Mouse (Mus musculus) hindbrain, embryonic 14.5 days (tissue): ENCODE data around the gene Stxbp2. TPM values are rescaled to one million over a fixed set of nuclear protein-coding genes. Genes with fewer than 3 reads are reported as not detected.
A peak's percentile ranks its signal among the peaks of the same experiment; 100 is the strongest.

Experiments
- ATAC-seq: fragments of 200-750 bp; cut with Nextera tagmentation; 2 replicates; pipeline ENCODE4 v1.8.0; 2017; ENCODE audit warnings: moderate number of reproducible peaks, mild to moderate bottlenecking, moderate TSS enrichment, moderate library complexity; ENCODE audit not compliant: low FRiP score
- DNase-seq: peaks from one replicate; pipeline ENCODE4 v3.0.0-alpha.2; 2015; ENCODE audit warnings: low spot score
- H3K27ac ChIP-seq: fragments of 300-500 bp; sonication (generic); 2 replicates; pipeline ENCODE4 v1.5.1; 2014; ENCODE audit warnings: mild to moderate bottlenecking, moderate library complexity
- H3K27me3 ChIP-seq: fragments of 300-500 bp; sonication (generic); 2 replicates; pipeline ENCODE4 v1.6.1; 2014; ENCODE audit warnings: mild to moderate bottlenecking, low read length, mixed read lengths; ENCODE audit not compliant: control insufficient read depth, insufficient read depth
- H3K36me3 ChIP-seq: fragments of 300-500 bp; sonication (generic); replicated peaks from 2 replicates; pipeline ENCODE4 v1.6.1; 2014; ENCODE audit not compliant: control insufficient read depth, insufficient read depth
- H3K4me1 ChIP-seq: fragments of 300-500 bp; sonication (generic); replicated peaks from 2 replicates; pipeline ENCODE4 v1.6.1; 2014; ENCODE audit warnings: antibody characterized with exemption, low read length, mixed read lengths; ENCODE audit not compliant: control insufficient read depth, insufficient read depth
- H3K4me2 ChIP-seq: fragments of 300-500 bp; sonication (generic); replicated peaks from 2 replicates; pipeline ENCODE4 v1.6.1; 2014; ENCODE audit warnings: mild to moderate bottlenecking, moderate library complexity
- H3K4me3 ChIP-seq: fragments of 300-500 bp; sonication (generic); replicated peaks from 2 replicates; pipeline ENCODE4 v1.5.1; 2014; ENCODE audit warnings: mild to moderate bottlenecking, low read length
- H3K9ac ChIP-seq: fragments of 300-500 bp; sonication (generic); 2 replicates; pipeline ENCODE4 v1.6.1; 2014
- H3K9me3 ChIP-seq: fragments of 300-500 bp; sonication (generic); 2 replicates; pipeline ENCODE4 v1.6.1; 2016; ENCODE audit warnings: low read length; ENCODE audit not compliant: control insufficient read depth
- WGBS: fragments of 180-500 bp; shearing (Covaris S2); extraction: QIAGEN DNeasy Blood & Tissue Kit; methylation state at CpG from one replicate; pipeline ENCODE4 v1.1.7; 2014; 5-methylcytosine and 5-hydroxymethylcytosine counted together
- polyA plus RNA-seq: library from polyadenylated mRNA; unstranded; fragments of >200 nt; fragmentation: Nextera tagmentation; extraction: Ambion mirVana; gene quantifications from 2 replicates; pipeline ENCODE4 v1.2.1, GENCODE M21; 2014

The Stxbp2 gene
- polyA plus RNA-seq, 1 experiment from 2014 or later, result 32.3 TPM

DNA sequence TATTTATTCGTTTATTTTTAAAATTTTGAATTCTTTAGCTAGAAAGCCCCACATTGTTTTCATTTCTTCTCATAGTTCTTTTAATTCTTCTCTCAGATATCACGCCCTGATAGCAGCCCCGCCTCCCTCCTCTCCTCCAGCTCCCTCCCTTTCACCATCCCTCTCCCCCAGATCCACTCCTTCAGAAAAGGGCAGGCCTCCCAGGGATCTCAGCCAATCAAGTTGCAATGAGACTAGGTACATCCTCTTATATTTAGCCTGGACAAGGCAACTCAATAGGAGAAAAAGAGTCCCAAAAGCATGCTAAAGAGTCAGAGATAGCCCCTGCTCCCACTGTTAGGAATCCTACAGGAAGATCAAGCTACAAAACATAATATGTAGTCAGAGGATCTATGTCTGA is 43.9 kb downstream of the Stxbp2 start:
- Histone ChIP-seq H3K27me3 (no peaks in the 10 kb centered on the region), H3K9me3 (no peaks in the 10 kb centered on the region), H3K4me1 (peaks cover 11% of the 10 kb centered on the region), H3K27ac (no peak overlapping the region), H3K36me3 (peaks cover 10% of the 10 kb centered on the region), H3K4me2 (no peak overlapping the region), H3K4me3 (no peak overlapping the region), H3K9ac (no peak overlapping the region)
- no peak for ATAC-seq
- no peak for DNase-seq
- WGBS, result 51% methylated on average over 3 of the region's 3 CpGs

DNA sequence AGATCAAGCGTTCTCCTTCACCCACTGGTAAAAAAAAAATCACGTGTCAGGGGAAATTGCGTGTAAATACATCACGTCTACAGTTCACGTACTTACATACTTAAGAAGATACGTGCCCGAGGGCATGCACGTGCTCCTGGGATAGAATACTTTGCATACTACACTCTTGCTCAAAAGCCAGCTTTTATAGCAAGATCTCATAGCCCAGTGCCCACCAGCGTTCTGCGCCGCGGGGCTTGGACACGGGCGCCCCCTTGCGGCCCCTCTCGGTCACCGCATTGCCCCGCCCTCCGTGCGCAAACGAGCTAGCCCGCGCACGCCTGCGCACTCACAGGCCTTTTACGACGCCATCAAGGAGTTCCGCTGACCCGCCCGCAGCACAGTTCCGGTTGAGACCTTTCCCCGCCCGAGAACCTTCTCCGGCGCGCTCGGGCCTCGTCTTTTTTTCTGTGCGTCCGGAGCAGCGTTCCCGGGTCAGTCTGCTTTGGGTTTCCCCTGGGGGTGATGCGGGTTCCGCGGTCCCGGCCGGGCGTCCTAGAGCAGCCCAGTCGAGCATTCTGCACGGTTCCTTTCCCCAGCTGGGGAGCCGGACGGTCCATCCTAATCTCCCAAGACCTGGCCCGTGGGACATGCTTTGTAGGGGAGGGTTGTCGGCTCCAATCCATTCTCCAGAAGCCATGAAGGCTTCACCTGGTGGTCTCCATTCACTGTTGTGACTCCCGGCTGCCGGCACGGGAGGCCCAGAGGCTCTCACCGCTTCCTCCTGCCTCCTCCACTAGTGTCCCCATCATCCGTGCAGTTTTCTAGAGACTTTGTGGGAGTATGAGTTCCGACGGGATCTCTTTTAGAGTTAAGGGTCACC is 45.6 kb downstream of the Stxbp2 start, which contains the start of gene Trappc5:
Gene Trappc5, plus strand, starts transcription at position 169 of the 862 bp plus-strand sequence.
- peak within 1 kb of the TSS; percentile 97 for H3K9ac ChIP-seq
- H3K4me1 ChIP-seq, result peaks cover 11% of the 10 kb centered on the region
- ATAC-seq (peak; percentile 85), DNase-seq (peak; percentile 98)
- no peaks in the 10 kb centered on the region for H3K27me3 ChIP-seq
- H3K4me3 ChIP-seq, result peak within 1 kb of the TSS; percentile 95
- peak within 1 kb of the TSS; percentile 74 for H3K27ac ChIP-seq
- peak within 1 kb of the TSS; percentile 95 for H3K4me2 ChIP-seq
- H3K36me3 ChIP-seq, result peaks cover 26% of the 10 kb centered on the region
- no peaks in the 10 kb centered on the region for H3K9me3 ChIP-seq
- 1% methylated on average over 61 of the region's 61 CpGs for WGBS

DNA sequence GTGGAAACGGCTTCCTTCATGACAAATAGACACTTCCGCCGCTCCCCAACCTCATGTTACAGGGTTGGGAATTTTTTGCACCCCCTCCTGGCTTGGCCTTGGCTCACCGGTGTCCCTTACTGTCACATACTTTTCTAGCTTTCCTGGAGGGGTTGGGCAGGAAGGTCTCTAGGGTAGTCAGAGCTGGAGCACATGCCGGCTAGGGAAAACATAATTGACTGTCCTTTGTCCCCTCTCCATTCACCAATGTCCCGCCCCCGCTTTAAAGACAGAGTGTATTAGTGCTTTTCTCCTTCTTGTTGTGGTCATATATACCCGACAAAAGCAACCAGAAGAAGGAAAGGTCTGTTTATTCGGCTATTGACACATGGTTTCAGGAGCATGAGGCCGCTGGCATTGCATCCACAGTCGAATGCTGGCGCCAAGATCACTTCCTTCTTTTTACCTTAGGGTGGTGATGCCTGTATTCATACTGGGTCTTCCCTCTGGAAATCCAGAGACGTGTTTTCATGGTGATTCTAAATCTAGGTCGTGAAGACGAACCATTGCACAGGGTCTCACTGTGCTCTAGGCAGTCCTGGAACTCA is 46.3 kb downstream of the Stxbp2 start:
- peaks cover 11% of the 10 kb centered on the region for H3K4me1 ChIP-seq
- 7% methylated on average over 15 of the region's 15 CpGs for WGBS
- H3K27me3 ChIP-seq, result no peaks in the 10 kb centered on the region
- peak overlapping the region; percentile 95 for H3K4me2 ChIP-seq
- peak overlapping the region; percentile 95 for H3K4me3 ChIP-seq
- no peak for ATAC-seq
- H3K27ac ChIP-seq, result peak overlapping the region; percentile 74
- no peak for DNase-seq
- H3K9me3 ChIP-seq, result no peaks in the 10 kb centered on the region
- peak overlapping the region; percentile 97 for H3K9ac ChIP-seq
- H3K36me3 ChIP-seq, result peaks cover 33% of the 10 kb centered on the region

DNA sequence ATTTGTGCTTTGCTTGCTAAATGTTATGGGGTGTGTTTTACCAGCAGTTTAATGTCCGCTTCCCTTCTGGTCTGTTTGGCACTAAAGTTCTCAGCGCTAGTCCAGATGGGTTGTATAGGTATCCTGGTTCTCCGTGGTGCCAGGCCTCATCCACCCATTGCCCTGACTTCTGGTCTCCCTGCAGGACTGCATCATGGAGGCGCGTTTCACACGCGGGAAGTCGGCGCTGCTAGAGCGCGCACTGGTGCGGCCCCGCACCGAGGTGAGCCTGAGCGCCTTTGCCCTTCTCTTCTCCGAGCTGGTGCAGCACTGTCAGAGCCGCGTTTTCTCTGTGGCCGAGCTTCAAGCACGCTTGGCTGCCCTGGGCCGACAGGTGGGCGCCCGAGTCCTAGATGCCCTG is 48.1 kb downstream of the Stxbp2 start:
- Histone ChIP-seq H3K4me2 (no peak overlapping the region), H3K27me3 (no peaks in the 10 kb centered on the region), H3K4me3 (no peak overlapping the region), H3K4me1 (peaks cover 11% of the 10 kb centered on the region), H3K36me3 (peaks cover 34% of the 10 kb centered on the region), H3K27ac (no peak overlapping the region), H3K9ac (no peak overlapping the region), H3K9me3 (no peaks in the 10 kb centered on the region)
- DNase-seq (no peak), ATAC-seq (no peak)
- WGBS, result 96% methylated on average over 23 of the region's 23 CpGs

DNA sequence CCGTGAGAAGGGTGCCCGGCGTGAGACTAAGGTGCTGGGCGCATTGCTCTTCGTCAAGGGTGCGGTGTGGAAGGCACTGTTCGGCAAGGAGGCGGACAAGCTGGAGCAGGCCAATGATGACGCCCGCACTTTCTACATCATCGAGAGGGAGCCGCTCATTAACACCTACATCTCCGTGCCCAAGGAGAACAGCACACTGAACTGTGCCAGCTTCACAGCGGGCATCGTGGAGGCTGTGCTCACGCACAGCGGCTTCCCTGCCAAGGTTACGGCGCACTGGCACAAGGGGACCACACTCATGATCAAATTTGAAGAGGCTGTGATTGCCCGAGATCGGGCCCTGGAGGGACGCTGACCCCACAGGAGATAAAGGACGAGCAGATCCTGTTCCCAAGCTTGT is 48.5 kb downstream of the Stxbp2 start:
- ATAC-seq (no peak), DNase-seq (no peak)
- Histone ChIP-seq H3K4me2 (no peak overlapping the region), H3K27ac (no peak overlapping the region), H3K27me3 (no peaks in the 10 kb centered on the region), H3K36me3 (peaks cover 34% of the 10 kb centered on the region), H3K4me1 (peaks cover 11% of the 10 kb centered on the region), H3K9ac (no peak overlapping the region), H3K9me3 (no peaks in the 10 kb centered on the region), H3K4me3 (no peak overlapping the region)
- WGBS, result 96% methylated on average over 23 of the region's 23 CpGs

DNA sequence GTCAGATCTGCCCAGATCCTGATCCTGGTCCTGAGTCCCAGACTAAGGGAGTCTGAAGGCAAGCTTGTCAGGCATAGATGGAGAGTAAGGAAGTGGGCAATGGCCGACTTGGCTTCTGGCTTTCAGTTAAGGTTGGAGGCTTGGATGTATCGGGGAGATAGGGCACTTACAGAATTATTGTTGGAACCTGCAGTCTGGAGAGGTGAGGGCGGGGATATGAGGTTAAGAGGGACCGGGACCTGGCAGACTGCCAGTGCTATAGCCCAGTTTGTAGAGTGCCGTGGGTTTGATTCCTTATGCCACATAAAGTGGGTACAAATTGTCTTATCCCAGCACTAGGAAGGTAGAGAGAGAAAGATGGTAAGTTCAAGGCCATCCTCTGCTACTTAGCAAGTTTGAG is 48.9 kb downstream of the Stxbp2 start:
- ATAC-seq (no peak), DNase-seq (no peak)
- Histone ChIP-seq H3K36me3 (peaks cover 34% of the 10 kb centered on the region), H3K4me3 (no peak overlapping the region), H3K4me2 (no peak overlapping the region), H3K9me3 (no peaks in the 10 kb centered on the region), H3K4me1 (peaks cover 11% of the 10 kb centered on the region), H3K27me3 (no peaks in the 10 kb centered on the region), H3K9ac (no peak overlapping the region), H3K27ac (no peak overlapping the region)
- WGBS, result 93% methylated on average over 5 of the region's 5 CpGs

DNA sequence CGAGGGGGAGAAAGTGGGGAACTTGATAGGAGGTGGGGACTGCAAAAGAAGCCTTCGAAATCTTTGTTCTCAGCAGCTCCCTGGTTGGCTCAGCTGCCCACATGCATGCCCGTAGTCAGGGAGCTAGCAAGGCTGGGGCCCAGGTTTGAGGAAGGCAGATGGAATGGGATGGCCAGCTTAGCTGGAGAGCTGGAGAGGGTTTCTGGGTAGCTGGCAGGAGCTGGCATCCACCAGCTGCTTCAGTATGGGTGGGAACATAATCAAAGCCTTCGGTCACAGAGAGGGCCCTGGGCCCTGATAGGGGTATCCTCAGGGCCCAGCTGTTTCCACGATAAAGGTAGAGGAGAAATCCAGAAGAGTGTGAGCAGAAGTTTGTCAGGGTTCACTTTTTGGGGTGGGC is 51.7 kb downstream of the Stxbp2 start:
- 91% methylated on average over 5 of the region's 5 CpGs for WGBS
- Histone ChIP-seq H3K9ac (no peak overlapping the region), H3K27me3 (no peaks in the 10 kb centered on the region), H3K9me3 (no peaks in the 10 kb centered on the region), H3K4me3 (no peak overlapping the region), H3K27ac (no peak overlapping the region), H3K36me3 (peaks cover 34% of the 10 kb centered on the region), H3K4me2 (no peak overlapping the region), H3K4me1 (peaks cover 8% of the 10 kb centered on the region)
- ATAC-seq, result no peak
- no peak for DNase-seq

DNA sequence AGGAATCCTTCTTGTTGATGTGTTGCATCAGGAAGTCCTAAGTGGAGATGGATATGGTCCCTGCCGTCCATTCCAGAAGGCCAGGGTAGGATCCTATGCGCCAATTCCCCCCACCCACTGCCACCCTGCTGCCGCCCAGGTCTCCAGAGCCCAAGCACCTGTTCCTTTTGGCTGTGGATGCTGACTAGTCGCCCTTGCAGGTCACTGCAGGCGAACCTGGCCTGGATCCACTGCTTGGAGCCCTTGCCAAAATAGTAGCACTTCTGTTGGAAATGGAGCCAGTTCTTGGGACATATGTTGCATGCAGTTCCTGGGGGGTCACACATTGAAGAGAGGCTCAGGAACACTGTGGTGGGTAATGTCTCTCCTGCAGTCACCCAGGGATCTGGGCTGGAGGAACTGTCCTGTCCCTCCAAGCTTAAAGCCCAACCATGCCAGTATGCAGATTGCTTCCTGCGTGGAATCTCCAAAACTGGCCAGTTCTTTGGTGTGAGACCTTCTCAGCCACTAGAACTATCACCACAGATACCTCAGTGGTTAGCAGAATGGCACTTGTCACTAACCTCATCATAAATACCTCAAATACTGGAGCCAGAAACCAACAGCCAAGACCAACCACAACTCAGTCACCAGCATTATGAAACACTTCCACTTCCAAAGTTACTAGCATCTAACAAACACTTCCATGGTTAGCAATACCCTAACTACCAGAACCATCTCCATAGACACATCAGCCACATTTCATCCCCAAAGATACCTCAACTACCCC is 52.8 kb downstream of the Stxbp2 start:
- H3K27ac ChIP-seq, result no peak overlapping the region
- no peak overlapping the region for H3K4me2 ChIP-seq
- no peaks in the 10 kb centered on the region for H3K9me3 ChIP-seq
- no peaks in the 10 kb centered on the region for H3K4me1 ChIP-seq
- DNase-seq, result no peak
- H3K9ac ChIP-seq, result no peak overlapping the region
- ATAC-seq, result no peak
- peaks cover 34% of the 10 kb centered on the region for H3K36me3 ChIP-seq
- H3K4me3 ChIP-seq, result no peak overlapping the region
- WGBS, result 78% methylated on average over 6 of the region's 6 CpGs
- H3K27me3 ChIP-seq, result no peaks in the 10 kb centered on the region

DNA sequence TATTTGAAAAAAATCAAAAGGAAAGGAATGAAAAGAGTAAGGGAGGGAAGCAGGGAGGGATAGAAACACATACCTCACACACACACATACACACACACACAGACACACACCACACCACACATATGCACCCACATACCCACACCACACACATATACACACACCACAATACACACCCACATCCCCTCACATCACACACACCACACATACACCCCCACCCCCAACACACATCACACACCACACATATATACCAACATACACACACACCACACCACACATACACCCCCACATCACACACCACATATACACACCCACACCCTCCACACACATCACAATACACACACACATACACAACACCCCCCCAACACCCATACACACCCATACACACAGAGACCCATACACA is 53.8 kb downstream of the Stxbp2 start:
- no peak overlapping the region for H3K9ac ChIP-seq
- no peak for DNase-seq
- no peak overlapping the region for H3K4me2 ChIP-seq
- H3K4me3 ChIP-seq, result no peak overlapping the region
- H3K27ac ChIP-seq, result no peak overlapping the region
- peak; percentile 38; the same call in 1 of the 2 replicates for ATAC-seq
- H3K4me1 ChIP-seq, result no peaks in the 10 kb centered on the region
- no peaks in the 10 kb centered on the region for H3K9me3 ChIP-seq
- H3K27me3 ChIP-seq, result no peaks in the 10 kb centered on the region
- peaks cover 24% of the 10 kb centered on the region for H3K36me3 ChIP-seq
